Mouse (Mus musculus) layer of hippocampus, postnatal 14 days (tissue): ENCODE data around the gene Sap25. TPM values are rescaled to one million over a fixed set of nuclear protein-coding genes. Genes with fewer than 3 reads are reported as not detected.

Experiments
- DNase-seq, 2 experiments: peaks; one replicate each; pipeline ENCODE4 v3.0.0; 2021 to 2022; ENCODE audit warnings: low spot score in 2 of 2, mixed read lengths in 1 of 2
- total RNA-seq, 2 experiments: library from RNA; stranded (reverse); gene quantifications; 2 replicates each; pipeline ENCODE4 v1.2.3; 2021

The Sap25 gene
- total RNA-seq, 2 experiments from 2014 or later, result 6.3 to 6.6 TPM

GRCm38 (mm10) chr5:137656977-137657376, 15.8 kb downstream of the Sap25 start:
- peak; percentile 74 to 86 for DNase-seq

GRCm38 (mm10) chr5:137660064-137660688, 19.0 kb downstream of the Sap25 start:
- DNase-seq, result no peak

GRCm38 (mm10) chr5:137663057-137663456, 21.9 kb downstream of the Sap25 start:
- no peak for DNase-seq

GRCm38 (mm10) chr5:137668971-137669370, 27.8 kb downstream of the Sap25 start:
- DNase-seq, result no peak

- DNase-seq, result no peak
These were observed 29.1 kb downstream of the Sap25 start for GRCm38 (mm10) chr5:137670240-137670639.

GRCm38 (mm10) chr5:137671443-137672240, 30.5 kb downstream of the Sap25 start:
- no peak for DNase-seq

- no peak for DNase-seq
These were observed 31.2 kb downstream of the Sap25 start for GRCm38 (mm10) chr5:137672361-137672760.

- no peak for DNase-seq
These were observed 31.9 kb downstream of the Sap25 start for GRCm38 (mm10) chr5:137673015-137673414.

- DNase-seq, result no peak
These were observed 33.7 kb downstream of the Sap25 start for GRCm38 (mm10) chr5:137674786-137675185.

GRCm38 (mm10) chr5:137677859-137678258, 36.7 kb downstream of the Sap25 start:
- DNase-seq, result peak in 1 of 2 experiments; percentile 58

GRCm38 (mm10) chr5:137678736-137679135, 37.6 kb downstream of the Sap25 start:
- DNase-seq, result no peak

GRCm38 (mm10) chr5:137679726-137680125, 38.6 kb downstream of the Sap25 start:
- no peak for DNase-seq

- DNase-seq, result no peak
These were observed 41.4 kb downstream of the Sap25 start for GRCm38 (mm10) chr5:137682526-137682925.

- no peak for DNase-seq
These were observed 42.5 kb downstream of the Sap25 start for GRCm38 (mm10) chr5:137683388-137684293.

GRCm38 (mm10) chr5:137684294-137685123, 43.4 kb downstream of the Sap25 start, which contains the start of gene Agfg2:
Gene Agfg2 (minus strand): TSS chr5:137684726.
- DNase-seq, result peak; percentile 94 to 100

GRCm38 (mm10) chr5:137685653-137686052, 44.5 kb downstream of the Sap25 start:
- DNase-seq, result no peak

- no peak for DNase-seq
These were observed 45.1 kb downstream of the Sap25 start for GRCm38 (mm10) chr5:137686127-137686790.

- DNase-seq, result no peak
These were observed 48.8 kb downstream of the Sap25 start for GRCm38 (mm10) chr5:137689974-137690373.

GRCm38 (mm10) chr5:137690531-137690930, 49.4 kb downstream of the Sap25 start:
- DNase-seq, result no peak

- no peak for DNase-seq
These were observed 50.7 kb downstream of the Sap25 start for GRCm38 (mm10) chr5:137691881-137692280.
